Mouse (Mus musculus): ENCODE results near the gene Gmcl1. TPM values are rescaled to one million over a fixed set of nuclear protein-coding genes. Genes with fewer than 3 reads are reported as not detected.

The Gmcl1 gene
- polyA plus RNA-seq (2012) = 25.4 and 25.9 TPM in 2 replicates

DNA sequence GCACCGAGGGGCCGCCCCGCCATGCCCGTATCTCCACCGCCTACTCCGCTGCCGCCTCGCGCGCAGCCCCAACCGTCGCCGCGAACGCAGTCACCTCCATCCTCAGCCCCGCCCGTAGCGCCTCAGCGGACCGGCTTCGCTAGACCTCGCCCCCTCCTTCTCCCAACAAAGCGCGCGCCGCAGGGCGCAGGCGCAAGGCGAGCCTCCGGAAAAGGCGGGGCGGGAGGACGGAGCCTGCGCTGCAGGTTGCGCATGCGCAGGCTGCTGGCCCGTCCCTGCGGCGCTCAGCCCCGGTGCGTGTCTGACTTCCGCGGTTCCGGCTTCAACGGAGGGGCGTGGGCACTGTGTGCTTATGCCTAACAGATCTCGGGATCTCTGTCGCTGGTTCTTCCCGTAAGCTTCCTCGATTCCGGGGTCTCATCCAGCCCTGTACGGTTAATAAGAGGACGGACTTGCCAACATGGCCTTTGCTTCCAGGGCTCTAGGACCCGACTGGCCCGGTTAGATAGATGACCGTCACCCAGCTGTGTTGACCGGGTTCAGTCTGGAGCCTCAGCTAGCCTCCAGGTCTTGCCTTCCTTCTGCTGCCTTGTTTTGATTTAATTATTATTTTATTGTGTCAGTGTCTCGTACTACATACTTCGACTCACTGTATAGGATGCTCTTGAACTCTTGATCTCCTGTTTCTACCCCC lies at the start of gene Gmcl1:
TSS of gene Gmcl1 (minus strand) at position 201 of the 694 bp plus-strand sequence.

DNA sequence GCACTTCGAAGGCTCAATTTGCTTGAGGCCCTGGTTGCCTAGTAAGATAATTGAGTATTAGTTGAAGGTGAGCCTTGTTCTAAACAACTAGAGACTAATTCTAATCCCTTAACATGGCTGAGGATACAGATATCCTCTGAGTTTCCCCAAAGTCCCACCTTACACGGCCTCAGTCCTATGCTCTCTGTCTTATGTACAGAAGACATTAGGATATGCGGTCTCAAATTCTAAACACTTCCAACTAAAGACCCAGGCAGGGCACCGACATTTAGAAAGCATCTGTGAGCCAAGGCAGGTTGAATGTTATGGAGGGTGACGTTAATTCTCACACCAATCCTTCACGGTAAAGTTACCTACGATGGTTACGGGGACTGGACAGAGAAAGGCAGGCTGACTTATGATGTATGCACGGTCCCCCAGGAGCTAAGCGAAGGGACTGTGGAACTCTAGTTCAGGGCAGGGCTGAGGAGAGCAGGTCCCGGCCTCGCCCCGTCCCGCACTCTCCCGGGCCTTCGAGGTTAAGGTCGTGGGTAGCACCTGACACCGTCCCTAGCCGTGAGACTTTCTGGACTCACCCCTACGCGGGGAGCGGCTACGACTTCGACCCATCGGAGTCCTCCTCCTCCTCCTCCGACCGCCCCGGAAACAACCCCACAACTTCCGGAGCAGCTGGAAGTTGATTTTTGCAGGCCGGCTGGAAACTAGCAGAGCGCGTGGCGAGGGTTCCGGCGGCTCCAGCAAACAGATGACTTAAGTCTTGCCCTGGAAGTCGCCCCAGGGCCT lies 49.1 kb downstream of the Gmcl1 start, which contains the start of gene Snrnp27:
TSS of gene Snrnp27 (minus strand) at position 651 of the 783 bp plus-strand sequence.

GRCm38 (mm10) chr6:86668580-86669239 lies 64.5 kb downstream of the Gmcl1 start, which contains the start of gene Mxd1:
Gene Mxd1 (minus strand): TSS chr6:86669161.

Other genes starting within 250 kb of the Gmcl1 start
- gene Pcbp1, start 207.1 kb downstream of the Gmcl1 start, polyA plus RNA-seq (2012) = 1,230 and 1,348 TPM in 2 replicates
- gene Asprv1, start 105.2 kb downstream of the Gmcl1 start, polyA plus RNA-seq (2012) = 0.13 and 1.1 TPM in 2 replicates
- 18.2 and 24.0 TPM in 2 replicates for gene Mxd1, start 64.2 kb downstream of the Gmcl1 start, polyA plus RNA-seq (2012)
- 174 and 190 TPM in 2 replicates for gene Snrnp27, start 48.9 kb downstream of the Gmcl1 start, polyA plus RNA-seq (2012)
- 6.8 and 12.2 TPM in 2 replicates for gene Anxa4, start 60.2 kb upstream of the Gmcl1 start, polyA plus RNA-seq (2012)
- gene Aak1, start 116.1 kb upstream of the Gmcl1 start, polyA plus RNA-seq (2012) = 11.8 and 14.0 TPM in 2 replicates

All from megakaryocyte-erythroid progenitor cell, adult 5 weeks (primary cell).